Mouse (Mus musculus) large intestine, adult 2 months (tissue): ENCODE results near the gene Mpped1. TPM values are rescaled to one million over a fixed set of nuclear protein-coding genes. Genes with fewer than 3 reads are reported as not detected.

ENCODE experiments used
- DNase-seq: peaks from one replicate; pipeline ENCODE4 v3.0.0-alpha.2; 2012; ENCODE audit warnings: low read depth, low spot score
- WGBS: fragments of 180-500 bp; shearing (Covaris S2); methylation state at CpG from one replicate; pipeline ENCODE4 v1.1.7; 2018; 5-methylcytosine and 5-hydroxymethylcytosine counted together
- polyA plus RNA-seq: library from polyadenylated mRNA; depleted of rRNA; stranded (reverse); fragments of >200 nt; gene quantifications from 2 replicates; pipeline ENCODE4 v1.2.3, GENCODE M21; 2012; rRNA removed

The Mpped1 gene
- polyA plus RNA-seq, result not detected in 2 replicates

- DNase-seq, result no peak
- WGBS, result 6% methylated on average over 33 of the region's 37 CpGs
Measured at GRCm38 (mm10) chr15:83779387-83779786, at the start of gene Mpped1. Gene Mpped1, plus strand, starts transcription at chr15:83779467.

GRCm38 (mm10) chr15:83740676-83741422 is 38.4 kb upstream of the Mpped1 start:
- DNase-seq, result no peak
- WGBS, result 27% methylated on average over 21 of the region's 21 CpGs

- no peak for DNase-seq
- WGBS, result 81% methylated on average over 1 of the region's 1 CpGs
Measured at GRCm38 (mm10) chr15:83742018-83742417, 37.2 kb upstream of the Mpped1 start.

- WGBS, result 63% methylated on average over 16 of the region's 16 CpGs
- no peak for DNase-seq
Measured at GRCm38 (mm10) chr15:83746311-83746710, 33.0 kb upstream of the Mpped1 start.

GRCm38 (mm10) chr15:83748986-83749385 is 30.3 kb upstream of the Mpped1 start:
- WGBS, result 79% methylated on average over 6 of the region's 6 CpGs

GRCm38 (mm10) chr15:83749436-83749835 is 29.8 kb upstream of the Mpped1 start:
- WGBS, result 64% methylated on average over 9 of the region's 9 CpGs
- no peak for DNase-seq

More at GRCm38 (mm10) chr15:83748986-83749385, 30.3 kb upstream of the Mpped1 start:
- DNase-seq, result no peak

GRCm38 (mm10) chr15:83756742-83757141 is 22.5 kb upstream of the Mpped1 start:
- no peak for DNase-seq
- 23% methylated on average over 9 of the region's 9 CpGs for WGBS

GRCm38 (mm10) chr15:83758958-83759357 is 20.3 kb upstream of the Mpped1 start:
- WGBS, result 14% methylated on average over 4 of the region's 4 CpGs
- no peak for DNase-seq

GRCm38 (mm10) chr15:83760683-83761082 is 18.6 kb upstream of the Mpped1 start:
- 8% methylated on average over 10 of the region's 10 CpGs for WGBS
- no peak for DNase-seq

- DNase-seq, result no peak
- WGBS, result 81% methylated on average over 13 of the region's 13 CpGs
Measured at GRCm38 (mm10) chr15:83761512-83761911, 17.8 kb upstream of the Mpped1 start.

GRCm38 (mm10) chr15:83765388-83766029 is 13.8 kb upstream of the Mpped1 start:
- DNase-seq, result no peak
- WGBS, result 30% methylated on average over 6 of the region's 6 CpGs

GRCm38 (mm10) chr15:83771346-83772053 is 7.8 kb upstream of the Mpped1 start:
- WGBS, result 72% methylated on average over 8 of the region's 8 CpGs
- DNase-seq, result no peak

GRCm38 (mm10) chr15:83772460-83772859 is 6.8 kb upstream of the Mpped1 start:
- no peak for DNase-seq
- 53% methylated on average over 5 of the region's 5 CpGs for WGBS

- WGBS, result 79% methylated on average over 4 of the region's 4 CpGs
- no peak for DNase-seq
Measured at GRCm38 (mm10) chr15:83772953-83773352, 6.3 kb upstream of the Mpped1 start.

- 62% methylated on average over 4 of the region's 4 CpGs for WGBS
- no peak for DNase-seq
Measured at GRCm38 (mm10) chr15:83774922-83775321, 4.3 kb upstream of the Mpped1 start.

- 70% methylated on average over 6 of the region's 6 CpGs for WGBS
- DNase-seq, result no peak
Measured at GRCm38 (mm10) chr15:83776265-83777000, 2.8 kb upstream of the Mpped1 start.

GRCm38 (mm10) chr15:83777476-83777875 is 1.8 kb upstream of the Mpped1 start:
- DNase-seq, result no peak
- 45% methylated on average over 6 of the region's 6 CpGs for WGBS

GRCm38 (mm10) chr15:83779855-83780740 is 831 bp downstream of the Mpped1 start:
- 4% methylated on average over 71 of the region's 92 CpGs for WGBS
- DNase-seq, result no peak

GRCm38 (mm10) chr15:83781304-83781703 is 2.0 kb downstream of the Mpped1 start:
- WGBS, result 74% methylated on average over 11 of the region's 11 CpGs
- no peak for DNase-seq
